Comparison of ENCODE assay signal across 15 mouse cellular contexts in genomic region chr3:134243850-134244247, GRCm38 (mm10). TPM values are rescaled to one million over a fixed set of nuclear protein-coding genes. Genes with fewer than 3 reads are reported as not detected.
DNase-seq lines count a peak whose midpoint lies in the region; ATAC-seq and TF ChIP-seq lines count a peak whose summit lies in the region.
"Had no signal": no experiment of that assay in that cellular context is flagged by ENCODE, and none has a peak within 500 bp of the region (broad histone marks: within the 10 kb centered on the region; RNA-seq: fewer than 3 reads in every experiment).

No protein-coding gene starts in this region.

- no peaks in the 10 kb centered on the region for H3K27me3 ChIP-seq in kidney, postnatal 0 days (ENCODE audit: insufficient read depth, low read length)
- H3K27me3 ChIP-seq in midbrain, embryonic 15.5 days (replicated peaks): no peaks in the 10 kb centered on the region
- no peaks in the 10 kb centered on the region for H3K27me3 ChIP-seq in stomach, postnatal 0 days (ENCODE audit: control insufficient read depth, insufficient read depth, low read length)

- no peak overlapping the region for H3K4me3 ChIP-seq in kidney, postnatal 0 days (replicated peaks; ENCODE audit: low read depth, low read length)
- 0 out of 2 replicates have a peak overlapping the region, but pooled peaks have one; percentile 1 for H3K4me3 ChIP-seq in midbrain, embryonic 15.5 days
- H3K4me3 ChIP-seq in stomach, postnatal 0 days (ENCODE audit: low read depth, low read length): no peak overlapping the region
- H3K4me3 ChIP-seq: erythroblast, embryonic 14.5 days; myocyte had no signal

- TF ChIP-seq EP300 in stomach, postnatal 0 days (optimal IDR thresholded peaks at IDR 0.05): no peak

- DNase-seq in adrenal gland, adult 2 months: peak; percentile 10
- DNase-seq in adrenal gland, postnatal 25 days: no peak
- DNase-seq in kidney, postnatal 0 days (ENCODE audit: low spot score): peak; percentile 62
- DNase-seq in kidney, postnatal 14 days: no peak
- peak; percentile 18 for DNase-seq in stomach, postnatal 0 days (ENCODE audit: low spot score)
- DNase-seq in frontal cortex, postnatal 25 days (ENCODE audit: low spot score in 2 of 2): no peak
- DNase-seq in spleen, adult 18-20 months: no peak
- DNase-seq: lung, postnatal 4 days; thymus, adult 2 months had no signal

- WGBS in kidney, postnatal 0 days: 31% methylated on average over 3 of the region's 3 CpGs
- WGBS in midbrain, embryonic 15.5 days: 26% methylated on average over 3 of the region's 3 CpGs
- WGBS in stomach, postnatal 0 days: 37% methylated on average over 3 of the region's 3 CpGs

- no peak overlapping the region for H3K4me2 ChIP-seq in kidney, postnatal 0 days (ENCODE audit: low read length)
- peak overlapping the region; percentile 81 for H3K4me2 ChIP-seq in midbrain, embryonic 15.5 days
- no peak overlapping the region for H3K4me2 ChIP-seq in stomach, postnatal 0 days (replicated peaks; ENCODE audit: low read depth)

- no peak overlapping the region for H3K27ac ChIP-seq in kidney, postnatal 0 days
- no peak overlapping the region for H3K27ac ChIP-seq in midbrain, embryonic 15.5 days
- no peak overlapping the region for H3K27ac ChIP-seq in stomach, postnatal 0 days (replicated peaks)
- H3K27ac ChIP-seq: liver, embryonic 14.5 days had no signal

- no peak for TF ChIP-seq CTCF in kidney, postnatal 0 days (IDR thresholded peaks at IDR 0.05; ENCODE audit: low read depth)
- TF ChIP-seq CTCF in stomach, postnatal 0 days (IDR thresholded peaks at IDR 0.05; ENCODE audit: low read depth): no peak

- no peaks in the 10 kb centered on the region for H3K36me3 ChIP-seq in kidney, postnatal 0 days (ENCODE audit: insufficient read depth, low read length)
- H3K36me3 ChIP-seq in midbrain, embryonic 15.5 days (replicated peaks): no peaks in the 10 kb centered on the region
- no peaks in the 10 kb centered on the region for H3K36me3 ChIP-seq in stomach, postnatal 0 days (ENCODE audit: control insufficient read depth, insufficient read depth, low read length)

- no peak for ATAC-seq in kidney, postnatal 0 days (replicated peaks; ENCODE audit: low FRiP score, low read depth)
- ATAC-seq in midbrain, embryonic 15.5 days (replicated peaks): no peak
- no peak for ATAC-seq in stomach, postnatal 0 days (ENCODE audit: low FRiP score, low TSS enrichment)
- ATAC-seq: intestine, postnatal 0 days; Patski had no signal

- H3K9ac ChIP-seq in kidney, postnatal 0 days (ENCODE audit: low read depth, low read length): no peak overlapping the region
- H3K9ac ChIP-seq in midbrain, embryonic 15.5 days: no peak overlapping the region
- H3K9ac ChIP-seq in stomach, postnatal 0 days (ENCODE audit: low read length): no peak overlapping the region
- H3K9ac ChIP-seq: liver, embryonic 14.5 days had no signal

- H3K9me3 ChIP-seq in kidney, postnatal 0 days (replicated peaks; ENCODE audit: low read length): no peaks in the 10 kb centered on the region
- H3K9me3 ChIP-seq in midbrain, embryonic 15.5 days: no peaks in the 10 kb centered on the region
- H3K9me3 ChIP-seq in stomach, postnatal 0 days (ENCODE audit: control insufficient read depth, low read length): no peaks in the 10 kb centered on the region

- H3K4me1 ChIP-seq in kidney, postnatal 0 days (replicated peaks; ENCODE audit: insufficient read depth, low read length): 0 out of 2 replicates have a peak, but pooled peaks cover 4% of the 10 kb centered on the region
- H3K4me1 ChIP-seq in midbrain, embryonic 15.5 days: peaks cover 37% of the 10 kb centered on the region
- no peaks in the 10 kb centered on the region for H3K4me1 ChIP-seq in stomach, postnatal 0 days (replicated peaks; ENCODE audit: control insufficient read depth, insufficient read depth)

RNA-seq across cellular contexts. Expression of gene Cxxc4, which starts 7.6 kb away (rescaled TPM):
- total RNA-seq in adrenal gland, adult 2 months (2021): 1 to 10 TPM; 5.4 to 7.4 TPM
- polyA plus RNA-seq in adrenal gland, adult 2 months (2012; rRNA removed): 2.7 and 3.0 TPM in 2 replicates
- total RNA-seq in adrenal gland, postnatal 25 days (2021): 8.2 and 9.7 TPM in 2 replicates
- 2.9 and 4.1 TPM in 2 replicates for polyA plus RNA-seq in kidney, postnatal 0 days (2015; fragmentation: Nextera tagmentation; extraction: Ambion mirVana)
- polyA plus RNA-seq in midbrain, embryonic 15.5 days (2015; fragmentation: Nextera tagmentation; extraction: Ambion mirVana): 41.1 and 44.8 TPM in 2 replicates
- polyA plus RNA-seq in stomach, postnatal 0 days (2015; fragmentation: Nextera tagmentation; extraction: Ambion mirVana): 3.8 and 4.5 TPM in 2 replicates

Comparison
In these comparisons a context has a peak if more than half of its experiments do, and no peak if none do; other contexts are left out.
1. DNase-seq: peak in adrenal gland, adult 2 months (single experiment), kidney, postnatal 0 days (single experiment) and stomach, postnatal 0 days (single experiment); none in adrenal gland, postnatal 25 days (single experiment), kidney, postnatal 14 days (single experiment), frontal cortex, postnatal 25 days (0 of 2) and spleen, adult 18-20 months (0 of 2).